Mouse (Mus musculus) midbrain, embryonic 11.5 days (tissue): ENCODE results near the gene Abca13. TPM values are rescaled to one million over a fixed set of nuclear protein-coding genes. Genes with fewer than 3 reads are reported as not detected.

ENCODE experiments used
- ATAC-seq: fragments of 200-750 bp; cut with Nextera tagmentation; 2 replicates; pipeline ENCODE4 v1.8.0; 2017; ENCODE audit warnings: moderate TSS enrichment, moderate library complexity; ENCODE audit not compliant: low FRiP score
- DNase-seq: peaks from one replicate; pipeline ENCODE4 v3.0.0; 2015; ENCODE audit warnings: low spot score; ENCODE audit errors: missing footprints
- H3K27ac ChIP-seq: fragments of 300-500 bp; sonication (generic); 2 replicates; pipeline ENCODE4 v1.5.1; 2014; ENCODE audit warnings: low read depth, low read length
- H3K27me3 ChIP-seq: fragments of 300-500 bp; sonication (generic); 2 replicates; pipeline ENCODE4 v1.6.1; 2014; ENCODE audit warnings: mild to moderate bottlenecking, low read length, moderate library complexity, mixed read lengths; ENCODE audit not compliant: control insufficient read depth, insufficient read depth
- H3K36me3 ChIP-seq: fragments of 300-500 bp; sonication (generic); 2 replicates; pipeline ENCODE4 v1.6.1; 2014; ENCODE audit warnings: mild to moderate bottlenecking, low read length, moderate library complexity, mixed read lengths; ENCODE audit not compliant: control insufficient read depth, insufficient read depth
- H3K4me1 ChIP-seq: fragments of 300-500 bp; sonication (generic); 2 replicates; pipeline ENCODE4 v1.6.1; 2014; ENCODE audit warnings: low read length; ENCODE audit not compliant: control insufficient read depth, insufficient read depth
- H3K4me2 ChIP-seq: fragments of 300-500 bp; sonication (generic); 2 replicates; pipeline ENCODE4 v1.6.1; 2014; ENCODE audit warnings: mild to moderate bottlenecking, moderate library complexity
- H3K4me3 ChIP-seq: fragments of 300-500 bp; sonication (generic); 2 replicates; pipeline ENCODE4 v1.5.1; 2014; ENCODE audit warnings: low read depth, low read length
- H3K9ac ChIP-seq: fragments of 300-500 bp; sonication (generic); 2 replicates; pipeline ENCODE4 v1.6.1; 2014; ENCODE audit warnings: low read length
- H3K9me3 ChIP-seq: fragments of 300-500 bp; sonication (generic); 2 replicates; pipeline ENCODE4 v1.6.1; 2016; ENCODE audit warnings: low read length; ENCODE audit not compliant: control insufficient read depth
- WGBS: fragments of 180-500 bp; shearing (Covaris S2); extraction: QIAGEN DNeasy Blood & Tissue Kit; methylation state at CpG from one replicate; pipeline ENCODE4 v1.1.7; 2014; 5-methylcytosine and 5-hydroxymethylcytosine counted together
- polyA plus RNA-seq: library from polyadenylated mRNA; unstranded; fragments of >200 nt; fragmentation: Nextera tagmentation; extraction: Ambion mirVana; gene quantifications from 2 replicates; pipeline ENCODE4 v1.2.1, GENCODE M21; 2014

Gene Abca13
- polyA plus RNA-seq, 1 experiment from 2014 or later: 0.03 TPM

DNA sequence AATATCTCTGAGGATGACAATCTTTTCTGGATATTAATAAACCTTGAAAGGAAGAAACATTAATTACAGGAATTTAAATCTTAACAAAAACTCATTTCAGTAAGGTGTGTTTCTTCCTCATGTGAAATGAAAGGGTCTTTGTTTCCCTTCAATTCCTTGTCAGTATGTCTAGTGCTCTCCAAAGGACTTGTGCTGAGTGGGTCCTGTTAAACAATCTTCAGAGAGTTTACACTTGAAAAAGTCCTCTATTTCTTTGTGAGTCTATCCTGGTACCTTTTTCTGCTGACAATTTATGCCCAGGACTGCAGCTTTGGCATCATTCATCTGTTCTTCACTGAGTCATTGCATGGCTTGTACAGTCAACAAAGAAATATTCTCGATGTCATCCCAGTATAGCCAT, 539.6 kb downstream of the Abca13 start:
- Histone ChIP-seq H3K4me1 (no peaks in the 10 kb centered on the region), H3K27me3 (no peaks in the 10 kb centered on the region), H3K36me3 (no peaks in the 10 kb centered on the region), H3K9me3 (no peaks in the 10 kb centered on the region), H3K27ac (no peak overlapping the region), H3K4me3 (no peak overlapping the region), H3K9ac (no peak overlapping the region), H3K4me2 (no peak overlapping the region)
- no peak for ATAC-seq
- no peak for DNase-seq
- WGBS: 93% methylated on average over 1 of the region's 1 CpGs

Other genes starting within 250 kb of the Abca13 start
- not detected in 2 replicates for gene Pkd1l1, start 218.7 kb upstream of the Abca13 start, polyA plus RNA-seq
- 22.0 and 22.6 TPM in 2 replicates for gene Hus1, start 180.8 kb upstream of the Abca13 start, polyA plus RNA-seq
- gene Gm11992, start 143.3 kb upstream of the Abca13 start, polyA plus RNA-seq: 0.44 and 0.77 TPM in 2 replicates
- gene Sun3, start 143.0 kb upstream of the Abca13 start, polyA plus RNA-seq: 0.22 TPM in 1 of 2 replicates, not detected in the other
- 7.5 and 8.3 TPM in 2 replicates for gene Upp1, start 73.8 kb upstream of the Abca13 start, polyA plus RNA-seq